Mouse (Mus musculus) urinary bladder, adult 2 months (tissue): ENCODE data around the gene Btbd35f7. TPM values are rescaled to one million over a fixed set of nuclear protein-coding genes. Genes with fewer than 3 reads are reported as not detected.
"Not testable (repeated sequence)": the region's sequence is repeated elsewhere in the genome, so short reads cannot be mapped to it uniquely, and the experiment has no call there.

ENCODE experiments used
- DNase-seq: peaks from one replicate; pipeline ENCODE4 v3.0.0; 2022; ENCODE audit warnings: low spot score
- polyA plus RNA-seq: library from polyadenylated mRNA; depleted of rRNA; stranded (reverse); fragments of >200 nt; gene quantifications from 2 replicates; pipeline ENCODE4 v1.2.3, GENCODE M21; 2012; rRNA removed

Btbd35f7 gene
- polyA plus RNA-seq, result not detected in 2 replicates

GRCm38 (mm10) chrX:5668767-5669166 lies at the start of gene Btbd35f7:
Btbd35f7 (plus strand) TSS chrX:5669067.
- DNase-seq, result not testable (repeated sequence)

Other genes starting within 250 kb of the Btbd35f7 start
- not detected in 2 replicates for gene Mycs, start 199.8 kb upstream of the Btbd35f7 start, polyA plus RNA-seq